Mouse (Mus musculus) granulocyte monocyte progenitor cell, adult 5-6 weeks (primary cell): ENCODE measurements around the gene Kir3dl2. TPM values are rescaled to one million over a fixed set of nuclear protein-coding genes. Genes with fewer than 3 reads are reported as not detected.
"Not testable (repeated sequence)": the region's sequence is repeated elsewhere in the genome, so short reads cannot be mapped to it uniquely, and the experiment has no call there.

Experiments used
- ATAC-seq: replicated peaks from 2 replicates; pipeline ENCODE4 v1.8.0; 2016; ENCODE audit warnings: mild to moderate bottlenecking, moderate TSS enrichment, inconsistent platforms; ENCODE audit not compliant: poor library complexity, severe bottlenecking
- total RNA-seq, 2 experiments: library from RNA; stranded (forward) in 1 of 2; stranded (reverse) in 1 of 2; fragments of 200-712, 200-1000 nt in 1 of 2; fragments of >200 nt in 1 of 2; fragmentation: Nextera tagmentation in 1 of 2; gene quantifications; 2 replicates each; pipeline ENCODE4 v1.2.3; 2014 to 2017

The Kir3dl2 gene
- total RNA-seq (2014; fragmentation: Nextera tagmentation), result not detected in 2 replicates
- total RNA-seq (2017), result not detected in 2 replicates

GRCm38 (mm10) chrX:136543956-136544355 is at the start of gene Kir3dl2:
Kir3dl2 (minus strand) TSS chrX:136544056.
- not testable (repeated sequence) for ATAC-seq

- no peak for ATAC-seq
Observed at GRCm38 (mm10) chrX:136590897-136591257, 47.0 kb upstream of the Kir3dl2 start.

GRCm38 (mm10) chrX:136590199-136590896 is 46.5 kb upstream of the Kir3dl2 start, which contains the start of gene Tceal3:
Tceal3 (plus strand) TSS chrX:136590842.
- ATAC-seq, result no peak

DNA sequence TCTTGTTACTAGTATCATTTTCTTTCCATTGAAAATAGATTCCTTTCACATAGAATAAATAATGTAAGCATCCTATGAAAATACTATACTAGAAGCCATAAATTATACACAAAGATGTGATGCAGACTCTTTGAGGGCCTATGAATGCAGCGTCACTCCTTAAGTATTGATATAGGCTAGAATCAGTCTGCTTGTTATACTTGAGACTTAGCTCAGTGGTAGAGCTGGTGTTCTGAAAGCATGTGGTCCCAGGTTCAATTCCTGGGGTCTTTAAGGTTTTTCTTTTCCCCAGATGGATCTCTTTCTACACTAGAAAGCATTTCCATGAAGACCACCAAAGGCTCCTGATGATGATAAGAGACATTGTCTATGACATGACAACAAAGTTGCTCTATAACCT is 40.8 kb upstream of the Kir3dl2 start:
- no peak for ATAC-seq

GRCm38 (mm10) chrX:136569094-136569493 is 25.2 kb upstream of the Kir3dl2 start:
- not testable (repeated sequence) for ATAC-seq

DNA sequence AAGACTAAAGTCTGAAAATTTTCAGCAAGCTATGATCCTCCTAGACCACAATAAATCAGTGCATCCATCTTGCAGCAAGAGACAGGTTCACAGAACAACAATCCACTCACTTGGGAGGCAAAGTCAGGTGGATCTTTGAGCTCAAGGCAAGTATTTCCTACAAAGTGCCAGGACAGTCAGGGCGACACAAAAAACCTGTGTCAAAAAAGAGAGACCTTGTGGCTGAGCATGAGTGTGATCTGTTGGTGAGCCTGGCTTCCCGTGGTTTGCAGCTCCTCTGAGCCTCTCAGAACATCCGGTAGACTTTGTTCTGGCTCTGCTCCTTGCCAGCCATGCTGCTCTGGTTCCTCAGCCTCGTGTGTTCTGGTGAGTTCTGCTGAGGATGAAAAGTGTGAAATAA is 26.2 kb downstream of the Kir3dl2 start, which contains the start of gene Kir3dl1:
TSS of gene Kir3dl1 (plus strand) at position 301 of the 400 bp plus-strand sequence.
- not testable (repeated sequence) for ATAC-seq

Other genes with a start within 250 kb of the Kir3dl2 start
- gene Kir3dl1, start 26.1 kb downstream of the Kir3dl2 start, total RNA-seq (2014; fragmentation: Nextera tagmentation), result not detected in 2 replicates
- not detected in 2 replicates for gene Kir3dl1, start 26.1 kb downstream of the Kir3dl2 start, total RNA-seq (2017)
- gene Tceal3, start 46.8 kb upstream of the Kir3dl2 start, total RNA-seq (2014; fragmentation: Nextera tagmentation), result not detected in 2 replicates
- not detected in 2 replicates for gene Tceal3, start 46.8 kb upstream of the Kir3dl2 start, total RNA-seq (2017)
- gene Tceal1, start 163.9 kb upstream of the Kir3dl2 start, total RNA-seq (2014; fragmentation: Nextera tagmentation), result 1.1 TPM in 2 replicates
- gene Tceal1, start 163.9 kb upstream of the Kir3dl2 start, total RNA-seq (2017), result 0.21 and 0.39 TPM in 2 replicates
- gene Morf4l2, start 199.6 kb upstream of the Kir3dl2 start, total RNA-seq (2014; fragmentation: Nextera tagmentation), result 170 and 206 TPM in 2 replicates
- 712 and 733 TPM in 2 replicates for gene Morf4l2, start 199.6 kb upstream of the Kir3dl2 start, total RNA-seq (2017)
- gene Glra4, start 236.1 kb upstream of the Kir3dl2 start, total RNA-seq (2014; fragmentation: Nextera tagmentation), result not detected in 2 replicates
- gene Glra4, start 236.1 kb upstream of the Kir3dl2 start, total RNA-seq (2017), result not detected in 2 replicates